Mouse (Mus musculus) liver, embryonic 11.5 days (tissue): ENCODE data around the gene Cage1. TPM values are rescaled to one million over a fixed set of nuclear protein-coding genes. Genes with fewer than 3 reads are reported as not detected.

Experiments
- ATAC-seq: fragments of 200-750 bp; cut with Nextera tagmentation; replicated peaks from 2 replicates; pipeline ENCODE4 v1.8.0; 2017; ENCODE audit warnings: moderate number of reproducible peaks, mild to moderate bottlenecking, moderate TSS enrichment, moderate library complexity; ENCODE audit not compliant: low FRiP score
- DNase-seq: peaks from one replicate; pipeline ENCODE4 v3.0.0-alpha.2; 2017; ENCODE audit warnings: low spot score
- H3K27ac ChIP-seq: fragments of 300-500 bp; sonication (generic); 2 replicates; pipeline ENCODE4 v1.5.1; 2014; ENCODE audit warnings: mild to moderate bottlenecking, low read depth, low read length, control low read depth
- H3K27me3 ChIP-seq: fragments of 300-500 bp; sonication (generic); replicated peaks from 2 replicates; pipeline ENCODE4 v1.6.1; 2014; ENCODE audit warnings: low read length, mixed read lengths; ENCODE audit not compliant: control insufficient read depth, insufficient read depth
- H3K36me3 ChIP-seq: fragments of 300-500 bp; sonication (generic); 2 replicates; pipeline ENCODE4 v1.6.1; 2014; ENCODE audit warnings: mild to moderate bottlenecking, low read length, moderate library complexity, mixed read lengths; ENCODE audit not compliant: control insufficient read depth, insufficient read depth
- H3K4me1 ChIP-seq: fragments of 300-500 bp; sonication (generic); replicated peaks from 2 replicates; pipeline ENCODE4 v1.6.1; 2014; ENCODE audit warnings: low read length, mixed read lengths; ENCODE audit not compliant: control insufficient read depth, insufficient read depth
- H3K4me2 ChIP-seq: fragments of 300-500 bp; sonication (generic); 2 replicates; pipeline ENCODE4 v1.6.1; 2014; ENCODE audit warnings: mild to moderate bottlenecking, control low read depth, moderate library complexity
- H3K4me3 ChIP-seq: fragments of 300-500 bp; sonication (generic); 2 replicates; pipeline ENCODE4 v1.5.1; 2014; ENCODE audit warnings: low read depth, low read length, control low read depth
- H3K9ac ChIP-seq: fragments of 300-500 bp; sonication (generic); 2 replicates; pipeline ENCODE4 v1.6.1; 2014; ENCODE audit warnings: low read depth, low read length, control low read depth
- H3K9me3 ChIP-seq: fragments of 300-500 bp; sonication (generic); 2 replicates; pipeline ENCODE4 v1.6.1; 2016; ENCODE audit warnings: low read length, inconsistent platforms, mixed read lengths; ENCODE audit not compliant: control insufficient read depth
- WGBS: fragments of 180-500 bp; shearing (Covaris S2); extraction: QIAGEN DNeasy Blood & Tissue Kit; methylation state at CpG from one replicate; pipeline ENCODE4 v1.1.7; 2014; 5-methylcytosine and 5-hydroxymethylcytosine counted together
- polyA plus RNA-seq: library from polyadenylated mRNA; unstranded; fragments of >200 nt; fragmentation: Nextera tagmentation; extraction: Ambion mirVana; gene quantifications from 2 replicates; pipeline ENCODE4 v1.2.1, GENCODE M21; 2014

Cage1 gene
- polyA plus RNA-seq, 1 experiment from 2014 or later = 0.96 TPM

DNA sequence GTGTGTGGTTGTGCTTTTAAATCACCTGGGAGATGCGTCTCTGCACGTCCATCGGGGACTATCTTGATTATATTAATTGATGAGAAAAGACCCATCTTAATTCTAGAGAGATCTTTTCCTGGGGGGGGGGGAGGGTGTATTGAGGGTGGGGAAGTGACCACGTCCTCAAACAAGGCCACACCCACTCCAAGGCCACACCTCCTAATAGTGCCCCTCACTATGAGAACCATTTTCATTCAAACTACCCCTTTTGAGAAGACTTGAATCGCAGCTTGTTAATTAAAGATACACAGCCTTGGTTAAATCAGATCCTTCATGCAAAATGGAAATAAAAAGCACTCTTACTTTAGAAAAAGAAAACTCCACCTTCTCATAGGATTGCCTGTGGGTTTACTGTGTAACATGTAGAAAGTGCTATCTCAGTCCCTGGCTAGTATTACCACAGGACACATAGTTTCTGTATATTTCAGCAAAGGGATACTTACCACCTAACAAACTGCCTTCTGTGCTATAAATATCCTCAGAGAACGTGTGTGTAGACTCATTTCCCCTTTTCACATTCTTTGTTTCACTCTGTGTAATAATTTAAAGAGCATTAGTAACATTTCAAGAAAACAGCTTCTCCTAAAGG, 9.1 kb downstream of the Cage1 start:
- no peaks in the 10 kb centered on the region for H3K4me1 ChIP-seq
- H3K36me3 ChIP-seq = no peaks in the 10 kb centered on the region
- H3K4me2 ChIP-seq = no peak overlapping the region
- no peak overlapping the region for H3K9ac ChIP-seq
- no peak for ATAC-seq
- H3K27ac ChIP-seq = no peak overlapping the region
- DNase-seq = no peak
- H3K9me3 ChIP-seq = no peaks in the 10 kb centered on the region
- H3K27me3 ChIP-seq = no peaks in the 10 kb centered on the region
- 61% methylated on average over 6 of the region's 6 CpGs for WGBS
- H3K4me3 ChIP-seq = no peak overlapping the region

DNA sequence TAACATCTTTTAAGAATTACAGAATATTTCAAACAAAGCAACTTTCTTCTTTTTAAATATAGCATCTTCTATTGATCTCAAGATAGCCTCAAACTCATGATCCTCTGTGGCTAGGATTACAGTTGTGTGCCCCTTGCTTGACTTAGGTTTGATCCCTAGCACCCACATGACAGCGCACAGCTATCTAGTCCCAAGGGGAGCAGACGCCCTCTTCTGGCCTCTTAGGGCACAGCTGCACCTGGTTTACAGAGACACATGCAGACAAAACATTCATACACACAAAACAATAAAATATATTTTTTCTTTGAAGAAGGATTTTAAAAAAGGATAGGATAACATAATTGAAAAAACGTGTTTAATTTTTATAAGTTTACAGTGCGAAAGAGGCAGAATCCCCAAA, 11.0 kb downstream of the Cage1 start:
- Histone ChIP-seq H3K4me1 (no peaks in the 10 kb centered on the region), H3K9ac (no peak overlapping the region), H3K27ac (no peak overlapping the region), H3K27me3 (no peaks in the 10 kb centered on the region), H3K36me3 (no peaks in the 10 kb centered on the region), H3K4me3 (no peak overlapping the region), H3K9me3 (no peaks in the 10 kb centered on the region), H3K4me2 (no peak overlapping the region)
- ATAC-seq (no peak), DNase-seq (no peak)
- 50% methylated on average over 4 of the region's 4 CpGs for WGBS

DNA sequence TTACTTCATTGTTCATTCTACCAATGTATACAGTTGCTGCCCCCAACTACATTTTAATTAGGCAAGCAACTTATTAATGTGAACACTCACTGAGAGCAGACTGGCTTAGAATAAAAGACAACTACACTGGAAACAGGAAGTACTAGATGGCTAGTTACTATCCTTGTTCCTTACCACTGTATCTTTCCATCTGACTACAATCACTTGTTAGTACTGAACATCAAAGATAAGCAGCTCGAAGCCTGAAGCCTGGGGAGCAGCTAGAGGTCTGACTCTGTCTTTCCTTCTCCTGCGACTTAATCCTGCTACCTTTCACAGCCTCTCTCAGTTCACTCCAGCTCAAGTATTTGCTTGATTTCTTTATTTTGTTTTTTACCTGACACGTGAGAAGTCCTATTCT, 18.1 kb downstream of the Cage1 start:
- H3K4me2 ChIP-seq = no peak overlapping the region
- no peaks in the 10 kb centered on the region for H3K27me3 ChIP-seq
- H3K9ac ChIP-seq = no peak overlapping the region
- H3K36me3 ChIP-seq = no peaks in the 10 kb centered on the region
- 60% methylated on average over 3 of the region's 3 CpGs for WGBS
- H3K4me1 ChIP-seq = no peaks in the 10 kb centered on the region
- DNase-seq (no peak), ATAC-seq (no peak)
- H3K27ac ChIP-seq = no peak overlapping the region
- H3K9me3 ChIP-seq = no peaks in the 10 kb centered on the region
- H3K4me3 ChIP-seq = no peak overlapping the region

DNA sequence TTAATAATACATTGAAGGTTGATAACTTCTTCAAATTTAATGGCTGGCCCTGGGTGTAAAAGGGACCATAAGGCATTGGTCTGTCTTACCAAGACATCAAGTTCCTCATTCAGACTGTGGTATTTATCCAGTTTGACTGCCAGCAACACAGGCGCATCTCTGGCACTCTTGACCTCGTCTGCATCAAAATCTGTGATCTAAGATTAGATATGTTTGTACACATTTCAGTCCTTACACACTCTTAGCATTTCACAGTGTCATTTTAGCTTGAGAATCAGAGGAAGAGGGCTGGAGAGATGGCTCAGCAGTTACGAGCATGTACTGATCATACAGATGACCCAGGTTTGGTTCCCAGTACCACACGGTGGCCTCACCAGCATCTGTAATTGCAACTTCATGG, 21.3 kb downstream of the Cage1 start:
- ATAC-seq (no peak), DNase-seq (no peak)
- Histone ChIP-seq H3K27me3 (no peaks in the 10 kb centered on the region), H3K4me2 (no peak overlapping the region), H3K4me3 (no peak overlapping the region), H3K4me1 (no peaks in the 10 kb centered on the region), H3K27ac (no peak overlapping the region), H3K9me3 (no peaks in the 10 kb centered on the region), H3K36me3 (no peaks in the 10 kb centered on the region), H3K9ac (no peak overlapping the region)
- WGBS = 82% methylated on average over 4 of the region's 4 CpGs

DNA sequence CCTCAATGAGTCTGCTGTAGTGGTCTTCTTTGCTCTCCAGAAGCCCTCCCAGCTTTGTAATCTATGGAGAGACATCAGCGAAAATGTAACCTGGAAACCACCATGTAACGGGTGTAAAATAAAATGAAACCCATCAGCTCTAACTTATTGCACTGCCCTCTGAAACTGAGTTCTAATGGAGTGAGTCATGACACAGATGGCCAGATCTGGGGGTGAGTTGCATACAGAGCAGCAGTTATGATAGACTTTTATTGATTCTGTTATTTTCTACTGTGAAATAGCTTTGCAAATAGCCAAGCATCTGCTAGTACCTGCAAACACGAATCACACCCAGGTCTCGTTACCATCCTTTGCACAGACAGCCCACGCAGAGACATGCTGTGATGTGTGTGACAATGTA, 24.4 kb downstream of the Cage1 start:
- Histone ChIP-seq H3K9ac (no peak overlapping the region), H3K4me1 (peaks cover 9% of the 10 kb centered on the region), H3K4me2 (no peak overlapping the region), H3K27ac (no peak overlapping the region), H3K27me3 (no peaks in the 10 kb centered on the region), H3K4me3 (no peak overlapping the region), H3K9me3 (no peaks in the 10 kb centered on the region), H3K36me3 (no peaks in the 10 kb centered on the region)
- WGBS = 89% methylated on average over 5 of the region's 5 CpGs
- ATAC-seq (no peak), DNase-seq (no peak)

DNA sequence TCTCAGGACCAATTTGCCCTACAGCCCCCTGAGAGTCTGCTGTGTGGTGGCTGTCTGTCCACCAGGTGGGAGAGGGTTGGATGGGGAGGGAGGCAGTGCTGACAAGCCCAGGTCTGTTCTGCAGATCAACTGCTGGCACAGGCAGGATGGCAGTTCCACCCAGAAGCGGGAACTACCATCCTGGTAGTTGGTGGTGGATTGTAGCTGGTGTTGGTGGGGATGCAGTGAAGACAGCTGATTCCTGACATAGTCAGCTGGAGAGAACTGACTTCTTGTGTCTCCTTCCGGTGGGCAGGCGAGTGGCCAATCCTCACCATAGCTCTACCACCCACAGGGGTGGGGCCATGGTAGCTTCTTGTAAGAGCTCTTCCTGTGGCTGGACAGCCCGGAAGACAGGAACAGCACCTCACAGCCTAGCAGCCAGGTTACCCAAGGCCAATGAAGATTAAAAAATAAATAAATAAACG, 26.4 kb downstream of the Cage1 start:
- Histone ChIP-seq H3K4me1 (peaks cover 9% of the 10 kb centered on the region), H3K9ac (0 out of 2 replicates have a peak overlapping the region, but pooled peaks have one; percentile 34), H3K27me3 (no peaks in the 10 kb centered on the region), H3K9me3 (no peaks in the 10 kb centered on the region), H3K36me3 (no peaks in the 10 kb centered on the region), H3K27ac (peak overlapping the region; percentile 74), H3K4me2 (peak overlapping the region; percentile 52), H3K4me3 (no peak overlapping the region)
- DNase-seq = no peak
- peak; percentile 82 for ATAC-seq
- WGBS = 49% methylated on average over 5 of the region's 5 CpGs

DNA sequence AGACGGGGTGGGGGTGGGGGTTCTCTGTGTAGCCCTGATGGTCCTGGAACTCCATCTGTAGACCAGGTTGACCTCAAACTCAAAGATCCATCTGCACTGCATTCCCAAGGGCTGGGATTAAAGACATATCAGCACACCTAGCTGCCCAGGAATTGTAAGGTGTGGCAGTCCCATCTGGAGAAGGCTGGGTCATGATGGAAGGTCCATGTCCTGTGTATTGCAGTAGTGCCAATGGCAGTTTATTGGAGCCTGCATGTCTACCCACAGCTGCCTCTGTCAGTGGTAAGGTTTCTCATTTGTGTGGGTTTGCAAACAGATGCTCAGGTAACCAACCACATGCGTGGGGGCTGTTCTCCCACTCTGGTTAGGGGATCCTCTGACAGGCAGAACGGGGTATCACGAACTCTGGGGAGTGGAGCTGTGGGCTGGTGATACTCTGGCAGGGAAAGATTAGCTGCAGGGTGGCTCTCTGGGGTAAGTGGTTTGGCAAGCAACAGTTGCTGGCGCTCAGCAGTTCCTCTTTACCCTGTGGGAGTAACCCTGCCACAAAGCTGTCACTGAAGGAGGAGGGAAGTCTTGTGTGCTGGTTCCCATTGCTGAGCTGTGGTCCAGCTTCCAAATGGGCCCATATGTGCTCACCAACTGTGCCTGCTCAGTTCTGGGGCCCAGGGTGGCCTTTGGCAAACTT, 27.0 kb downstream of the Cage1 start:
- peak overlapping the region; percentile 34; the same call in 1 of the 2 replicates for H3K9ac ChIP-seq
- H3K4me3 ChIP-seq = no peak overlapping the region
- ATAC-seq = peak; percentile 80

DNA sequence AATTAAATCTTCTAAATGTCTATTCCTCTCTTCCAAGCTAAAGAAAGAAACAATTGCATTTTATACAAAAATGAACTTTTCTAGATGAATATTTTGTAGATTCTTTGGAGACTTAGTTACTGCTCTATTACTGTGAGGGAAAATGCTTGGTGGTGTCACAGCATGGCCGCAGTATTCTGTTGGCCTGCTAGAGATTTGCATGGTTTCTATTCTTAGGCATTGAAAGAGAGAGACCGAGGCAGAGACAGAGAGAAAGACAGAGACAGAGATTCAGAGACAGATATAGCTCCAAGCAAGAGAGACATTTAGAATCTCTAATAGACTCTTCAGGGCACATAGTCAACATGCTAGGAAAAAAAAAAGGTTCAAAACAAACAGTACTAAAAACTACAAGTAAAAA, 28.9 kb downstream of the Cage1 start:
- ATAC-seq (no peak), DNase-seq (no peak)
- Histone ChIP-seq H3K4me3 (no peak overlapping the region), H3K27ac (no peak overlapping the region), H3K27me3 (no peaks in the 10 kb centered on the region), H3K9ac (no peak overlapping the region), H3K9me3 (no peaks in the 10 kb centered on the region), H3K36me3 (no peaks in the 10 kb centered on the region), H3K4me2 (no peak overlapping the region), H3K4me1 (peaks cover 9% of the 10 kb centered on the region)
- 82% methylated on average over 2 of the region's 2 CpGs for WGBS

More for the DNA sequence above, 27.0 kb downstream of the Cage1 start:
- H3K4me1 ChIP-seq = peaks cover 9% of the 10 kb centered on the region
- 49% methylated on average over 5 of the region's 5 CpGs for WGBS
- peak overlapping the region; percentile 74 for H3K27ac ChIP-seq
- peak overlapping the region; percentile 52 for H3K4me2 ChIP-seq
- no peaks in the 10 kb centered on the region for H3K27me3 ChIP-seq
- no peak for DNase-seq
- H3K9me3 ChIP-seq = no peaks in the 10 kb centered on the region
- no peaks in the 10 kb centered on the region for H3K36me3 ChIP-seq

DNA sequence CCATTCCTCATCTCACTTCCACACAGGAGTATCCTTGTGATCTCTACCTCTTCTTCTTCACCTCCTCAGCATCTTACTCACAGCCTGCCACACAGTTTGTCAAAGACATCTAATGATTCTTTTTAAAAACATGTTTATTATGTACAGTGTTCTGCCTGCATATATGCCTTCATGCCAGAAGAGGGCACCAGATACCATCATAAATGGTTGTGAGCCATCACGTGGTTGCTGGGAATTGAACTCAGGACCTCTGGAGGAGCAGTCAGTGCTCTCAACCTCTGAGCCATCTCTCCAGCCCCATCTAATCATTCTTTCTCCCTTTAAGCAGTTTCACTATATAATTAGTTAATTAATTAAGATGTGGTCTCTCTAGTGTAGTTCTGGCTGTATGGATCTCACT, 34.4 kb downstream of the Cage1 start:
- Histone ChIP-seq H3K4me2 (no peak overlapping the region), H3K36me3 (no peaks in the 10 kb centered on the region), H3K9ac (no peak overlapping the region), H3K27ac (no peak overlapping the region), H3K4me3 (no peak overlapping the region), H3K27me3 (no peaks in the 10 kb centered on the region), H3K4me1 (no peaks in the 10 kb centered on the region), H3K9me3 (peaks cover 3% of the 10 kb centered on the region; the same call in 1 of the 2 replicates)
- DNase-seq (no peak), ATAC-seq (no peak)
- 35% methylated on average over 1 of the region's 1 CpGs for WGBS
